Mouse (Mus musculus) megakaryocyte, embryonic 14.5 days (primary cell): ENCODE data around the gene Aldh1l1. TPM values are rescaled to one million over a fixed set of nuclear protein-coding genes. Genes with fewer than 3 reads are reported as not detected.

ENCODE experiments used
- H3K27me3 ChIP-seq: replicated peaks from 2 replicates; pipeline ENCODE3; 2012; ENCODE audit warnings: inconsistent platforms
- H3K36me3 ChIP-seq: replicated peaks from 2 replicates; pipeline ENCODE3; 2012; ENCODE audit warnings: low read length, inconsistent platforms, mixed read lengths
- H3K4me1 ChIP-seq: 2 replicates; pipeline ENCODE4 v1.6.1; 2012; ENCODE audit warnings: inconsistent platforms
- H3K4me3 ChIP-seq: replicated peaks from 2 replicates; pipeline ENCODE3; 2012; ENCODE audit warnings: moderate library complexity, mild to moderate bottlenecking, inconsistent platforms
- H3K9me3 ChIP-seq: 2 replicates; pipeline ENCODE4 v1.6.1; 2012; ENCODE audit warnings: inconsistent platforms
- FLI1 ChIP-seq: IDR thresholded peaks from 2 replicates; pipeline ENCODE4 v1.6.1; 2012; ENCODE audit warnings: low read length, inconsistent platforms, mixed read lengths
- GATA1 ChIP-seq: IDR thresholded peaks from 3 replicates; pipeline ENCODE4 v1.6.1; 2012; ENCODE audit warnings: mixed read lengths, low read length, inconsistent platforms, borderline replicate concordance
- polyA plus RNA-seq: library from polyadenylated mRNA; stranded (reverse); fragments of >175 nt; gene quantifications from 2 replicates; pipeline ENCODE4 v1.2.3, GENCODE M21; 2012; ENCODE audit warnings: low replicate concordance; ENCODE audit not compliant: insufficient read depth

Aldh1l1 gene
- polyA plus RNA-seq, 1 experiment: 7.4 TPM

- no peak overlapping the region for H3K4me3 ChIP-seq
- no peaks in the 10 kb centered on the region for H3K36me3 ChIP-seq
- TF ChIP-seq FLI1 (no peak), GATA1 (no peak)
- no peaks in the 10 kb centered on the region for H3K9me3 ChIP-seq
- peaks cover 6% of the 10 kb centered on the region; the same call in 1 of the 2 replicates for H3K4me1 ChIP-seq
- H3K27me3 ChIP-seq: peaks cover 84% of the 10 kb centered on the region
Measured at GRCm38 (mm10) chr6:90539271-90539670, 53.0 kb downstream of the Aldh1l1 start.

GRCm38 (mm10) chr6:90540520-90540919 lies 54.3 kb downstream of the Aldh1l1 start:
- Histone ChIP-seq H3K4me1 (peaks cover 14% of the 10 kb centered on the region), H3K4me3 (no peak overlapping the region), H3K9me3 (no peaks in the 10 kb centered on the region), H3K36me3 (no peaks in the 10 kb centered on the region), H3K27me3 (peaks cover 82% of the 10 kb centered on the region)
- TF ChIP-seq GATA1 (no peak), FLI1 (no peak)

GRCm38 (mm10) chr6:90541367-90541772 lies 55.1 kb downstream of the Aldh1l1 start:
- TF ChIP-seq GATA1 (no peak), FLI1 (no peak)
- Histone ChIP-seq H3K36me3 (no peaks in the 10 kb centered on the region), H3K4me1 (peaks cover 14% of the 10 kb centered on the region), H3K27me3 (peaks cover 79% of the 10 kb centered on the region), H3K4me3 (no peak overlapping the region), H3K9me3 (no peaks in the 10 kb centered on the region)

- no peak for TF ChIP-seq FLI1
- no peak for TF ChIP-seq GATA1
- Histone ChIP-seq H3K4me1 (peaks cover 33% of the 10 kb centered on the region), H3K9me3 (no peaks in the 10 kb centered on the region), H3K4me3 (peak overlapping the region; percentile 4), H3K36me3 (no peaks in the 10 kb centered on the region), H3K27me3 (peaks cover 71% of the 10 kb centered on the region)
Measured at GRCm38 (mm10) chr6:90544433-90544832, 58.2 kb downstream of the Aldh1l1 start.

GRCm38 (mm10) chr6:90546274-90546673 lies 60.0 kb downstream of the Aldh1l1 start:
- H3K36me3 ChIP-seq: no peaks in the 10 kb centered on the region
- TF ChIP-seq GATA1: no peak
- no peak for TF ChIP-seq FLI1
- no peak overlapping the region for H3K4me3 ChIP-seq
- H3K27me3 ChIP-seq: peaks cover 60% of the 10 kb centered on the region
- H3K4me1 ChIP-seq: peaks cover 50% of the 10 kb centered on the region
- H3K9me3 ChIP-seq: no peaks in the 10 kb centered on the region

- peaks cover 57% of the 10 kb centered on the region for H3K4me1 ChIP-seq
- no peaks in the 10 kb centered on the region for H3K36me3 ChIP-seq
- TF ChIP-seq FLI1 (no peak), GATA1 (no peak)
- no peaks in the 10 kb centered on the region for H3K9me3 ChIP-seq
- no peak overlapping the region for H3K4me3 ChIP-seq
- peaks cover 59% of the 10 kb centered on the region for H3K27me3 ChIP-seq
Measured at GRCm38 (mm10) chr6:90547041-90547440, 60.8 kb downstream of the Aldh1l1 start.

- Histone ChIP-seq H3K9me3 (no peaks in the 10 kb centered on the region), H3K4me3 (peak overlapping the region; percentile 90), H3K4me1 (peaks cover 62% of the 10 kb centered on the region), H3K36me3 (peaks cover 4% of the 10 kb centered on the region), H3K27me3 (peaks cover 40% of the 10 kb centered on the region)
- TF ChIP-seq GATA1 (no peak), FLI1 (no peak)
Measured at GRCm38 (mm10) chr6:90550161-90550912, 64.1 kb downstream of the Aldh1l1 start.

GRCm38 (mm10) chr6:90551251-90551650 lies 65.0 kb downstream of the Aldh1l1 start:
- H3K4me1 ChIP-seq: peaks cover 62% of the 10 kb centered on the region
- H3K27me3 ChIP-seq: peaks cover 42% of the 10 kb centered on the region
- peak overlapping the region; percentile 90 for H3K4me3 ChIP-seq
- no peaks in the 10 kb centered on the region for H3K9me3 ChIP-seq
- H3K36me3 ChIP-seq: peaks cover 4% of the 10 kb centered on the region
- no peak for TF ChIP-seq FLI1
- TF ChIP-seq GATA1: no peak

GRCm38 (mm10) chr6:90553197-90553596 lies 67.0 kb downstream of the Aldh1l1 start:
- H3K4me3 ChIP-seq: no peak overlapping the region
- H3K36me3 ChIP-seq: peaks cover 17% of the 10 kb centered on the region
- peaks cover 41% of the 10 kb centered on the region for H3K27me3 ChIP-seq
- TF ChIP-seq GATA1 (no peak), FLI1 (no peak)
- H3K4me1 ChIP-seq: peaks cover 52% of the 10 kb centered on the region
- H3K9me3 ChIP-seq: no peaks in the 10 kb centered on the region

GRCm38 (mm10) chr6:90553682-90554081 lies 67.5 kb downstream of the Aldh1l1 start:
- TF ChIP-seq GATA1: no peak
- no peak for TF ChIP-seq FLI1
- H3K4me1 ChIP-seq: peaks cover 51% of the 10 kb centered on the region
- no peaks in the 10 kb centered on the region for H3K9me3 ChIP-seq
- H3K27me3 ChIP-seq: peaks cover 44% of the 10 kb centered on the region
- H3K36me3 ChIP-seq: peaks cover 22% of the 10 kb centered on the region
- H3K4me3 ChIP-seq: peak overlapping the region; percentile 59
